Mouse (Mus musculus) left cerebral cortex, postnatal 36 days (tissue): Measurements from ENCODE around the gene Hs6st3. TPM values are rescaled to one million over a fixed set of nuclear protein-coding genes. Genes with fewer than 3 reads are reported as not detected.
"Not testable (repeated sequence)": the region's sequence is repeated elsewhere in the genome, so short reads cannot be mapped to it uniquely, and the experiment has no call there.

Experiments used
- DNase-seq, 2 experiments: peaks; one replicate each; pipeline ENCODE4 v3.0.0; 2021 to 2022; ENCODE audit warnings: low spot score in 2 of 2, mixed read lengths in 1 of 2
- intact Hi-C: fragments of 180-260 bp; cut with DNase I; formaldehyde crosslinking; loops from one replicate; pipeline ENCODE4 v1.15.1; 2025
- total RNA-seq, 2 experiments: library from RNA; stranded (reverse); gene quantifications; 2 replicates each; pipeline ENCODE4 v1.2.3; 2021

Hs6st3 gene
- total RNA-seq, 2 experiments from 2014 or later: 73.0 to 73.3 TPM

DNA sequence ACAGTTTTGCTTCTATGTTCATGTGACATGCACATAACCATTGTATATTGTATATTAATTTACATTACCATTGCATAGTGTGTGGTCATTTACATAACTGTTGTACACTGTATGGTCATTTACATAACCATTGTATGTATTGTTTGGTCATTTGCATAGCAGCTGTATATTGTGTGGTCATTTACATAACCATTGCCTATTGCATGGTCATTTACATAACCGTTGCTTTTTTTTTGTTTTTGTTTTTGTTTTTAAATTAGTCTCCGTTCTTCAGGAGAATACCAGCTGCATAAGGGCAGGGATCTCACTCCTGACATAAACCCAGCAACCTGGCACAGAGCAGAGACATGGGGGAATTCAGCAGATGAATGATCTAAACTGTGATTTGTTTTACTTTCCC is 95.5 kb downstream of the Hs6st3 start:
- intact Hi-C loops: no loop called here
- no peak for DNase-seq

DNA sequence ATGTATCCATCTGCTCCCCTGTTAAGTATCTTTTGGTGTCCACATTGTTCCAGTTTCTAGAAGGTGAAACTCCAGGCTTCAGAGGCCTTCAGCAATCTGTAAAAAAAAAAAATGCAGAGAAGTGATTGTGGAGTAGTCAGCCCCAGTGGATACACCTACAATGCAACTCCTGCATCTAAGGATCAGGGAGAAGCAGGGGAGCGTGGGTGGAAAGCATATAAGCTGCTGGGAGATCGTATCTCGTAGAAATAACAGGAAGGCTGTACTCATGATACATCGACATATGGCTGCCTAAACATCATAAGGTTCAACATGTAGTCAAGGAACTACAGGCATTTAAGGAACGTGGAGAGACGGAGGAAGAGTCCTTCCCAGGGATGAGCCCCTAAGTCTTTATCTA is 109.0 kb downstream of the Hs6st3 start:
- no peak for DNase-seq
- intact Hi-C loops: loop anchor here (5.0 kb wide), 1 partner anchor 105 kb away; no protein-coding TSS in a partner anchor

GRCm38 (mm10) chr14:119248001-119248607 is 110.0 kb downstream of the Hs6st3 start:
- intact Hi-C loops: loop anchor here (5.0 kb wide), 1 partner anchor 106 kb away; no protein-coding TSS in a partner anchor
- DNase-seq: peak; percentile 54 to 59

DNA sequence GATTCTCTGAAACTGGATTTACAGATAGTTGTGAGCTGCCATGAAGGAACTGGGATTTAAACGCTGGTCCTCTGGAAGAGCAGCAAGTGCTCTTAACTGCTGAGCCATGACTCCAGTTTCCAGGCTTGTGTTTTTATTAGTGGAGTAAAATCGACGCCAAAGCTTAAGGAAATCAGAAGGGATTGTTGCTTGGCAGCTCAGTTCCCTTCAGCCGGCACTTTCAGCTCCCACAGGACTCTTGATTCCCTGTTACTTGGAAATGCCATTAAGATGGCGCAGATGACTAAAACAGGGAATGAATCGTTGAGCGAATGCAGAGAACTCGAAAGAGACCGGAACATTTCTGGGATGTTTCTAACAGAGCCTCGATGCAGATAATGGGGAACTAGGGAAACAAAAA is 112.2 kb downstream of the Hs6st3 start:
- intact Hi-C loops: no loop called here

DNA sequence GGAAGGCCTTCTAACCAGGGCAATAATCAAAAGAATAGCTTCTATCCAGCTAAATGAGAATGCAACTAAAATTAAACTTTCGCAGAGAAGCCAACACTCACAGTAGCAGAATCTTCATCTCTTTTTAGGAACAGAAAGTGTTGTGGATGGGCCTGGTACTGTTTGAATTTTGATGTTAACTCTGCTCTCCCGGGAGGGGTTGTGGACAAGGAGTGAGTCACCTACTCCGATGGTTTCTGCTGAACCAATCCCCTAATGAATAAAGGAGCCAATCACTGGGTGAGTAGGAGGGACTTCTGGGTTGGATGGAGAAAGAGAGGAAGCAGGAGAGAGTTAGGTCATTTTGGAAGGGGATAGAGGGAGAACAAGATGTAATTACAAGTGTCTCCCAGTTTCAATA is 117.3 kb downstream of the Hs6st3 start:
- DNase-seq: no peak
- intact Hi-C loops: no loop called here

More for the DNA sequence above, 112.2 kb downstream of the Hs6st3 start:
- no peak for DNase-seq

DNA sequence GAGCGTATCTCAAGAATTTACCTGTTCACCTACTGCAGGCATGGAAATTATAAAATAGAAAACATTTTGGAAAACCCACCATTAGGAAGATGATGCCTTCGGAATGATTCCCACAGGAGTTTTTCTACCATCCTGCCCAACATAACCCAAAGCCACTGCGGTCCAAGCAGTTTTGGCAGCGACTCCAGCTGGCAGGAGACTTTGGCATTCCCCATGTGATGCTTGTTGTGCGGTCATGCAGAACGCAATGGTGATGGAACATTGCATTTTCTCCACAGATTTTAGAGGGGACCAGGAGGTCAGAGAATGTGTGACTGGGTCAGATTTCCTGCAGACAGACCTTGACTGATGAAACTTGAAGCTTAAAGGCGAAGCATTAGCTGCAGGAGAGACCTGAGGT is 118.9 kb downstream of the Hs6st3 start:
- no peak for DNase-seq
- intact Hi-C loops: no loop called here

DNA sequence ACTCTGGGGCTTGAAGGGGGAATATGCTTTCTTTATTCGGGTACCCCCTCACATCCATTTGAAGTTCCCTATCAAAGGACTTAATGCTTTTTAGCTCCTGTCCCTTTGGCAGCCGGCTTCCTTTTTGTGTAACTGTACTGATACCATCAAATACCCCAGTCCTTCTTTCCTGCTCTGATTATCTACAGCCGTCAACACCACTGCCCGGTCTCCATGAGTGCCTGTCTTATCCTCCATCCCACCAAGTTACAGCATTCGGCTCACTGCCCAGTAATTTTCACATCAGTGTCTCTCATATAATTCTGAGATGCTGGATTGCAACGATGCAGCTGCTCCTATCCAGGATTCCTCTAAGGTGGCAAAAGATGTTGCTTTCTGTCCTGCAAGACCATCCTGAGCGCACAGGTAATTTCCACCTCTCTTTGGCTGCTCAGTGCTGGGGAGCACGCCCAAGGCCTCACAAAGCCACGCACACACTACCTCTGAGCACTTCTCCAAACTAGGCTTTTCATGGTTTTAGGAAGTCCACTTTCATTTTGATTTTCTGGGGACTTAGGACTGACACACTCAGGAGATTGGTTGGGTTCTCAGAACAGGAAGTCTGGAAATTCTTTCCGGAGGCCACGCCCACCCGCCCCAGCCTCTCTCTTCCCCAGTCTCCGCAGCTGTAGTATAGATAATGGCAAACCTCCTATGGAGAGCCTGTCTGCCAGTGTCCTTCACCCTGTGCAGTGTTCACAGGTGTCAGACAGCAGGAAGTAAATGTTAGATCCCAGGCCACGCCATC is 122.2 kb downstream of the Hs6st3 start:
- intact Hi-C loops: no loop called here

DNA sequence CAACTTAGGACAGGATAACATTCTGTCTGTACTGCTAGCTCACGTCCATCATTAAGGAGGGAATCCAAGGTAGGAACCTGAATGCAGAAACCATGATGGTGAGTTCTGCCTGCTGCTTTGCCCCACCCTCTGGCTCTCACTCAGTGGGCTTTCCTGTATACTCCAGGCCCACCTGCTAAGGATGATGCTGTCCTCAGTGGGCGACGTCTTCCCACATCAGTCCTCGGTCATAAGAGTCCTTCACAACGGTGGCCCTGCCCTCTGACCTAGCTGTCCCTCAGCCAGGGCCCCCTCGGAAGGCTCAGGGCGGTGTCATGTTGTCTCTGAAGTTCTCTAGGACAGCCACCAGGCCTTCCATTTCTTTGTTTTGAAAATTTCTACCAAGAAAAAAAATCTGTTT is 128.2 kb downstream of the Hs6st3 start:
- intact Hi-C loops: no loop called here
- DNase-seq: no peak

More for the DNA sequence above, 122.2 kb downstream of the Hs6st3 start:
- DNase-seq: no peak

GRCm38 (mm10) chr14:119273088-119273487 is 134.9 kb downstream of the Hs6st3 start:
- intact Hi-C loops: no loop called here
- no peak for DNase-seq

DNA sequence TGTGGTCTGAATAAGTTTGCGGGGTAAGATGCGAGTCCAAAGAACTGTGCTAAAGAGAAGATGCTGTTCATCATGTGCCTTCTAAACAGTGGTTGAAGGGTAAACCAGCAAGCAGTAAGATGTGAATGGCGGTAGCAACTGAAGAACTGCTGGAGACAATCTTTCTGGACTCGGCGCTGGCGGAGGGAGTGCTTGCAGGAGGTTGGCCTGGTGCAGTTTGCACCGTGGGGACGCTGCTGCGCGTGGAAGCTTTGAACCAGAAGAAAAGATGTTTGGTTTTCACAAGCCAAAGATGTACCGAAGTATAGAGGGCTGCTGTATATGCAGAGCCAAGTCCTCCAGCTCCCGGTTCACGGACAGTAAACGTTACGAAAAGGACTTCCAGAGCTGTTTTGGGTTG is 140.0 kb downstream of the Hs6st3 start:
- DNase-seq, intact Hi-C loops: not testable (repeated sequence)

GRCm38 (mm10) chr14:119283951-119284350 is 145.8 kb downstream of the Hs6st3 start:
- intact Hi-C loops: no loop called here
- DNase-seq: no peak

- no peak for DNase-seq
- intact Hi-C loops: no loop called here
These were observed 151.5 kb downstream of the Hs6st3 start for GRCm38 (mm10) chr14:119289668-119290067.

DNA sequence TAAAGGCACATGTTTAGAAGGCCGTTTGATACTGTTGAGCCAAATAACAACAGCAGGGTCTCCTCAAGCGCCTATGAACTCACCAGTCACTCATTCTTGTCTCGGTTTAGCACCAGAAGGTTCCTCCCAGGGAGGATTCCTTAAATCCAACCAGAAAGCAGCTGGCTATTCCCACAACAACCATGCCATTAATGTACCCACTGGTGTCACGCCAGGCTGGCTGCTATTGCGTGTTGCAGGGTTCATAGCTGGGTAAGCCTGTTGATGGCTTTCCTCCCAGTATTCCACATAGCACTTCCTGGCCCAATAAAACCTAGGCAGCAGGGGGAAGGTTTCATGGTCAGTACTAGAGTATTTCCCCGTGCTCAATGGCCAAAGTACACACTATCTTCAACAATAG is 155.9 kb downstream of the Hs6st3 start:
- intact Hi-C loops: no loop called here
- DNase-seq: no peak

- DNase-seq: peak; percentile 21 to 26
These were observed 168.3 kb downstream of the Hs6st3 start for GRCm38 (mm10) chr14:119306461-119306860.

DNA sequence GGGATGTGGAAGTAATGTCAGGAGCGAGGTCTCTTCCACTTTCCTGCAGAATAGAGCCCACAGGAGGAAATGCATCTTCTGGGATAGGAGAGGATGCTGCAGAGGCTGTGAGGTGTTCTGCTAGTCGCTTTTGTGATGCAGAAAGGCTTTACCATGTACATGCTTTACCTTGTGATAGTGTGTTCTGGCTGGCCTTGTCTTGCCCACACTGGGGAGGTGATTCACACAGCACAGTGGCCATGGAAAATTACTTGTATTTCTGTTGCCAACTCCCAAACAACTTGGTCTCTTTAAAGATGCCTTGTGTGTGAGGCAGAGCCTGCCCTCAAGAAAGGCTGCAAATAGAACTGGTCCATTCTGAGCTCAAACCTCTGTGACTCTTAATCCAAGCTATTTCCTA is 180.2 kb downstream of the Hs6st3 start:
- no peak for DNase-seq
- intact Hi-C loops: no loop called here

More at GRCm38 (mm10) chr14:119306461-119306860, 168.3 kb downstream of the Hs6st3 start:
- intact Hi-C loops: no loop called here

GRCm38 (mm10) chr14:119347236-119347635 is 209.1 kb downstream of the Hs6st3 start:
- intact Hi-C loops: no loop called here
- peak in 1 of 2 experiments; percentile 16 for DNase-seq

DNA sequence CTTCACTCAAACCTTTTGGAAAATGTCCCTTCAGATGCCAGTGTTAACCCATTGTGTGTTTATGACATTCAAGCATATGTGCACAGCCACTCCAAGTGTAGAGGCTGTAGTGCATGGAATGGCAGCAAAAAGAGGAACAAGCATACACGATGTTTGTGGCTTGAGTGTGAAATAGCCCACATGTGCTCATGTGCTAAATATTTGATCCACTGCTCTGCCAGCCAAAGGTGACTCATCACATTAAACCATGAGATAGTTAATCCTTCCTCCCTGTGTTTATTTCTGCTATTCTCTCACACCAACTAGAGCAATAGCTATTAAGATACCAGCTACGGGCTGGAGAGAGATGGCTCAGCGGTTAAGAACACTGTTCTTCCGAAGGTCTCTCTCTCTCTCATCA is 223.3 kb downstream of the Hs6st3 start:
- intact Hi-C loops: no loop called here
- no peak for DNase-seq

DNA sequence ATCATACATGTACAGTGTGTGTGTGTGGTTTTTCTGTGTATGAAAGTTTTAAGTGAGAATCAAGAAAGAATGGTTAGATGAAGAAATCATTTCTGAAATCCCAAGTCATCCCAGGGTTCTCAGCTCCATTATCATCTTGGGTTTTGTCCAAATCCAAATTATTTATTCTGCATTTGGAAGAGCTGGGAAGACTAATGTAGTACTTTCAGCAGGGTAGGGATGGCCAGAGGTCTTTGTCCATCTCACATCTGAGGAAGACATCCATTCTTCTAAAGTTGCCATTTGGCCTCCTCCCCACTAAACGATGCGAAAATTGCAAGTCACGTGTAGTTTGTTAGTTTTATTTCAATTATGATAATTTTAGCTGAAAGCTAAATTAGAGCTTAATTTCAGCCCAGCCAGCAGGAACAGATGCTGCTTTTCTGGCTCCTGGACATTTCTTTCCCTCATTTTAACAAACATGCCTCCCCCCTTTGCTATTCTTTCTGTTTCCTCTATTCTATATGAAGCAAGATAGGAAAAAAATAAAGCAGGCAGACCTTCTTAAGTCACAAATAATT is 229.8 kb downstream of the Hs6st3 start:
- DNase-seq: no peak
- intact Hi-C loops: no loop called here

GRCm38 (mm10) chr14:119369274-119369673 is 231.1 kb downstream of the Hs6st3 start:
- intact Hi-C loops: no loop called here

GRCm38 (mm10) chr14:119370013-119370412 is 231.9 kb downstream of the Hs6st3 start:
- intact Hi-C loops: no loop called here
- no peak for DNase-seq

More at GRCm38 (mm10) chr14:119369274-119369673, 231.1 kb downstream of the Hs6st3 start:
- no peak for DNase-seq

DNA sequence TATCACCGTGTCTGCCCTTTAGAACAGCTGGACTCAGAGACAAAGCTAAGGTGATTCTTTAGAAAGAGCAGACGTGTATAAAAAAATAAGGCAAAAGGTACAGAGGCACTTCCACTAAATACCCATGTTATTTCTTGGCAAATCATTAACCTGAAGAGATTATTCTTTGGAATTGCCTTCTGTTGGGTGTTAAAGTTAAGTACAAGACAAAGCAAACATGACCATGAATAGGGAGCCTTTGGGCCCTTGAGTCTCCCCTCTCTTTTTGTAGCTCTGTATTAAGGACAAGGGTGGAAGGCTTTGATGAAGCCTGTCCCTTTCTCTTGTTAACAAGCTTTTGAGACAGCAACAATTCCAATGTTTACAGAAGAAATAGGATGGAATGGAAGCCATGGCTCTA is 241.2 kb downstream of the Hs6st3 start:
- no peak for DNase-seq
- intact Hi-C loops: no loop called here
